Mouse (Mus musculus) G1E-ER4 (cell line): ENCODE measurements around the gene Wdr73. TPM values are rescaled to one million over a fixed set of nuclear protein-coding genes. Genes with fewer than 3 reads are reported as not detected.

Experiments
- GATA1 ChIP-seq: IDR thresholded peaks from one replicate; pipeline ENCODE4 v1.8.0; 2012; ENCODE audit warnings: low read length, inconsistent platforms
- polyA plus RNA-seq: library from polyadenylated mRNA; stranded (reverse); fragments of >175 nt; gene quantifications from 2 replicates; pipeline ENCODE4 v1.2.3, GENCODE M21; 2012

Gene Wdr73
- 20.3 and 30.1 TPM in 2 replicates for polyA plus RNA-seq

- TF ChIP-seq GATA1 = no peak
These were observed at the start of gene Wdr73 for GRCm38 (mm10) chr7:80900944-80901501. Gene Wdr73 (minus strand): TSS chr7:80901269.

- no peak for TF ChIP-seq GATA1
These were observed 46.6 kb upstream of the Wdr73 start, which contains the start of gene Sec11a for GRCm38 (mm10) chr7:80947445-80948350. Gene Sec11a (minus strand): TSS chr7:80947780.

GRCm38 (mm10) chr7:80939808-80940207 is 38.7 kb upstream of the Wdr73 start:
- TF ChIP-seq GATA1 = no peak

- TF ChIP-seq GATA1 = no peak
These were observed 34.8 kb upstream of the Wdr73 start for GRCm38 (mm10) chr7:80935834-80936233.

- TF ChIP-seq GATA1 = no peak
These were observed 31.7 kb upstream of the Wdr73 start for GRCm38 (mm10) chr7:80932777-80933176.

GRCm38 (mm10) chr7:80931618-80932207 is 30.6 kb upstream of the Wdr73 start:
- TF ChIP-seq GATA1 = no peak

GRCm38 (mm10) chr7:80923165-80923564 is 22.1 kb upstream of the Wdr73 start:
- TF ChIP-seq GATA1 = no peak

- no peak for TF ChIP-seq GATA1
These were observed 18.6 kb upstream of the Wdr73 start for GRCm38 (mm10) chr7:80919647-80920008.

- TF ChIP-seq GATA1 = no peak
These were observed 18.0 kb upstream of the Wdr73 start for GRCm38 (mm10) chr7:80918982-80919646.

GRCm38 (mm10) chr7:80917916-80918465 is 16.9 kb upstream of the Wdr73 start:
- no peak for TF ChIP-seq GATA1

GRCm38 (mm10) chr7:80912496-80912895 is 11.4 kb upstream of the Wdr73 start:
- TF ChIP-seq GATA1 = no peak

GRCm38 (mm10) chr7:80911053-80911452 is 10.0 kb upstream of the Wdr73 start:
- no peak for TF ChIP-seq GATA1

- TF ChIP-seq GATA1 = no peak
These were observed 3.9 kb upstream of the Wdr73 start, which contains the start of gene Nmb for GRCm38 (mm10) chr7:80904921-80905515. Gene Nmb (minus strand): TSS chr7:80905076.

- no peak for TF ChIP-seq GATA1
These were observed 2.8 kb upstream of the Wdr73 start for GRCm38 (mm10) chr7:80903625-80904422.
